Mouse (Mus musculus): ENCODE measurements around the gene Timmdc1. TPM values are rescaled to one million over a fixed set of nuclear protein-coding genes. Genes with fewer than 3 reads are reported as not detected.

The Timmdc1 gene
- polyA plus RNA-seq, 1 experiment from 2014 or later, result 9.5 TPM

- Histone ChIP-seq H3K27ac (no peak overlapping the region), H3K4me3 (ENCODE audit: inconsistent target) (no peak overlapping the region), H3K79me2 (ENCODE audit: inconsistent target) (peaks cover 34% of the 10 kb centered on the region), H3K36me3 (ENCODE audit: inconsistent target) (peaks cover 55% of the 10 kb centered on the region)
- 90% methylated on average over 12 of the region's 12 CpGs for WGBS (ENCODE audit: missing documents)
Observed at GRCm38 (mm10) chr16:38448458-38448857, 74.0 kb downstream of the Timmdc1 start.

Other genes starting within 250 kb of the Timmdc1 start
- not detected in 3 replicates for gene Nr1i2, start 227.8 kb downstream of the Timmdc1 start, polyA plus RNA-seq (2018)
- not detected in 3 replicates for gene Maats1, start 180.5 kb downstream of the Timmdc1 start, polyA plus RNA-seq (2018)
- gene Cox17, start 175.7 kb downstream of the Timmdc1 start, polyA plus RNA-seq (2018), result 147 to 264 TPM (median 175 TPM) in 3 replicates
- not detected in 3 replicates for gene Gm21987, start 175.6 kb downstream of the Timmdc1 start, polyA plus RNA-seq (2018)
- gene Popdc2, start 160.5 kb downstream of the Timmdc1 start, polyA plus RNA-seq (2018), result not detected in 3 replicates
- not detected in 3 replicates for gene Pla1a, start 89.5 kb downstream of the Timmdc1 start, polyA plus RNA-seq (2018)
- 22.0 to 44.8 TPM (median 35.9 TPM) in 3 replicates for gene Adprh, start 70.0 kb downstream of the Timmdc1 start, polyA plus RNA-seq (2018)
- gene Cd80, start 67.1 kb downstream of the Timmdc1 start, polyA plus RNA-seq (2018), result 10.3 to 13.1 TPM (median 11.9 TPM) in 3 replicates
- gene Poglut1, start 27.6 kb upstream of the Timmdc1 start, polyA plus RNA-seq (2018), result 17.7 to 23.5 TPM (median 22.5 TPM) in 3 replicates
- gene Tmem39a, start 36.0 kb upstream of the Timmdc1 start, polyA plus RNA-seq (2018), result 8.4 to 15.6 TPM (median 10.1 TPM) in 3 replicates
- 36.3 to 40.3 TPM (median 37.2 TPM) in 3 replicates for gene Arhgap31, start 190.6 kb upstream of the Timmdc1 start, polyA plus RNA-seq (2018)
- 6.9 to 13.1 TPM (median 9.1 TPM) in 3 replicates for gene B4galt4, start 219.6 kb upstream of the Timmdc1 start, polyA plus RNA-seq (2018)

Measured in macrophage (primary cell).